Mouse (Mus musculus) retina, postnatal 1 day (tissue): ENCODE data around the gene Elp6.
"Not testable (repeated sequence)": the region's sequence is repeated elsewhere in the genome, so short reads cannot be mapped to it uniquely, and the experiment has no call there.

Experiments used
- DNase-seq: peaks from one replicate; pipeline ENCODE4 v3.0.0-alpha.2; 2012

Gene Elp6

GRCm38 (mm10) chr9:110320769-110321168, 15.8 kb downstream of the Elp6 start:
- DNase-seq = no peak

DNA sequence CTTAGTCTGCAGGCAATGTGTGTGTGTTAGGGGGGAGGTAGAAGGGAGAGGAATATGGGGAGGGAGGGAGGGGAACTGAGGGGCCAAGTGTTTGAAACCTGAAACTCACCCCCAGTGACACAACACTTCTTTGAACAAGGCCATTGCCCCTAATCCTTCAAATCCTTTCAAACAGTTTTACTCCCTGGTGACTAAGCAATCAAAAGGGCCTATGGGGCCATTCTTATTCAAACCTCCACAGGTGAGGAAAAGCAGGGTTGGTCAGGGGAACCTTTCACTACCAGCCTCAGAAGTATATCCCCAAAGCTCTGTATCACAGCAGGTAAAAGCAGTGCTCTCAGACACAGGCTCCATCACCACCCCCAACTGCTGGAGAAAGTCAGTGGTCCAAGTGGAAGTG, 18.0 kb downstream of the Elp6 start:
- no peak for DNase-seq

DNA sequence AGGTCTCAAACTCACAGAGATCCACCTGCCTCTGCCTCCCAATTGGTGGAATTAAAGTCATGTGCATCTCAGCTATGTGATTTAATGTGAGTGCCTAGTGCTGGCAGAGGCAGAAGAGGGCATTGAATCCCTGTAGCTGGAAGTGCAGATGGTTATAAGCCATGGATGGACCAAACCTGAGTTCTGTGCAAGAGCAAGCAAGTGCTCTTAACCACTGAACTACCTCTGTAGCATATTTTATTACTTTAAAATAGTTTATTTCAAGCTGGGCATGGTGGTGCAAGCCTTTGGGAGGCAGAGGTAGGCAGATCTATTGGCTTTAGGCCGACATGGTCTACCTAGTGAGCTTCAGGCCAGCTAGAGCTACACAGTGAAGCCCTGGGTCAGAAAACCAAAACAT, 19.2 kb downstream of the Elp6 start:
- DNase-seq = no peak

DNA sequence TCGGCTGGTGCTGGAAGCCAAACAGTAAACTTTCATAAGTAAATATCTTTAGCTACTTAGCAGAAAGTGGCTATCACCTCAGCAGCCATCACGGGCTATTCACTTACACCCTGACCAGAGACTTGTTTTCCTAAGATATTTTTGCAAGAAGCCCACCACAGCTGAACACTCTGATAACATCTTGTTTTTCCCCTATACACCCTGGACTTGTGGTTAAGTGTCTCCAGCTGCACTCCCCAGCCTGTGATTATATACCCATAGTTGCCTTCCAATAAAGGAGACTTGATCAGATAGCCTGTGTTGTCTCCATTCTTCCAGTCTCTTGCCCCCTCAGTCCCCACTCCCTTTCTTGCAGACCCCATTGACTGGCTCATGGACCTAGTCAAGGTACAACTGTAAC, 23.2 kb downstream of the Elp6 start:
- DNase-seq = no peak

GRCm38 (mm10) chr9:110328946-110329630, 24.1 kb downstream of the Elp6 start:
- peak; percentile 20 for DNase-seq

DNA sequence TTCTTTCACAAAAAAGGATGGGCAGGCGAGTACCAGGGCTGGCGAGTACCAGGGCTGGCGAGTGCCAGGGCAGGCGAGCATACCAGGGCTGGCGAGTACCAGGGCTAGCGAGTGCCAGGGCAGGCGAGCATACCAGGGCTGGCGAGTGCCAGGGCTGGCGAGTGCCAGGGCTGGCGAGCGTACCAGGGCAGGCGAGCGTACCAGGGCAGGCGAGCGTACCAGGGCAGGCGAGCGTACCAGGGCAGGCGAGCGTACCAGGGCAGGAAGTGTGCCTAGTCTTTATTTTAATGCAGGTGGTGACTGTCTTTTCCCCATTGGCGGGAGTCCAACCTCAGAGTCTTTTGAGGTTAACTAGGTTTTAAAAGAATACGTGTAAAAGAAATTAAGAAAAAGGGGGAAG, 24.7 kb downstream of the Elp6 start:
- no peak for DNase-seq

DNA sequence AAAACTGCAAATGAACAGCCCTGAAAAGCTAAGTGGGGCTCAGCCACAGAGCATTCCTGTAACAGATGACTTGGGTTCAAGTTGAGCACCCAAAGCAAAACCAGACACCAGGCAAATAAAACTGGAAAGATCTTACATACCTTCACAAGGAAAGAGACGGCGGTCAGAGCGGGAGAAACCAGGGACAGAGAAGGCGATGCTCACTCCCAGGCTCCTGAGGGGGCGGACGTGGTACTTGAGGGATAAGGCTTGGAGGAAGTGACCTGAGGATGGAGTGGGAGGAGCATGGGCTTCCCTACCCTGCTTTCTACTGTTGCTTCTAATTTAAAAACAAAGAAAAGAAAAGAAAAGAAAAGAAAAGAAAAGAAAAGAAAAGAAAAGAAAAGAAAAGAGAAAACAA, 25.4 kb downstream of the Elp6 start:
- DNase-seq = no peak

DNA sequence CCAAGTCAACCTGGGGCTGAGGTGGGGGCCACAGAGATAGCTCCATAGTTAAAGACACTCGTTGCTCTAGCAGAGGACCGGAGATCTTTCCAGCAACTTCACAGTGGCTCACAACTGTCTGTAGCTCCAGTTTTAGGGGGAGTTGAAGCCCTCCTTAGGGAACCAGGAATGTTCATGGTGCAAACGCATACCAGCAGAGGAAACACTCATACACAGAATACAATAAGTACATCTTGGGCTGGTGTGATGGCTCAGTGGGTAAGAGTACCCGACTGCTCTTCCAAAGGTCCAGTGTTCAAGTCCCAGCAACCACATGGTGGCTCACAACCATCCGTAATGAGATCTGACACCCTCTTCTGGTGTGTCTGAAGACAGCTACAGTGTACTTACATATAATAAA, 25.9 kb downstream of the Elp6 start:
- not testable (repeated sequence) for DNase-seq

DNA sequence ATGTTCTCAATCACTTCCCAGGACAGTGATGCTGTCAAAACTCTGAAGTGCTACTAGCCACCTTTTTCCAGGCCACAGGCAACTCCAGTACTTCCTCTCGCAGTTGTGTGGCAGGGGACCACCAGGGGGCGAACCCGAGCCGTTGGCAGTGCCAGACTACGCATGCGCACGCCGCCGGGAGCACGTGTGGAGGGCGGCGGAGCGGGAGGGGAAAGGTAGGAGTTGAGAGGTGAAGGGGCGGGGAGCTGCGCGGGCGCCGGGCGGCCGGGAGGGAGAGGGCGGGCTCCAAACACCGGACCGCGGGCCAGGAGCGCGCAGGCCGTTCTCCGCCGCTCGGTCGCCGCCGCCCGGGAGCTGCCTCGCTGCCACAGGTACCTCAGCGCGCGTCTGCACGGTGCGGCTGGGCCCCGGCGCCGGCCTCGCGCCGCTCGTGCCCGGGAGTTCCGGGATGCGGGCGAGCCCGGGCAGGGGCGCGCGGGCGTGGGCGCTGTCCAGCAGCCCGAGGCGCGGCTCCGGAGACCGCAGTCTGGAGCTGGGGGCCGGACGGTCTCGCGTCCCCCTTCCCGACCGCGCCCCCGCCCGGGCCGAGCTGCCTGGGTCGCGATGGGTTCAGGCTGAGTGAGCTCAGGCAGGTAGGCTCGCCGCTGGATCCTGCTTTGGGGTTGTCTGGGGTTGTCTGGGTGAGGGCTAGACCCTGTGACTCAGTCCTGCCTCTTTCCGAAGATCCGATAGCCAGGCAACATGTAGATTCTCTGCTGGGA, 28.3 kb downstream of the Elp6 start, which contains the start of gene Scap:
TSS of gene Scap (plus strand) at position 154 of the 761 bp plus-strand sequence.
- peak; percentile 96 for DNase-seq

DNA sequence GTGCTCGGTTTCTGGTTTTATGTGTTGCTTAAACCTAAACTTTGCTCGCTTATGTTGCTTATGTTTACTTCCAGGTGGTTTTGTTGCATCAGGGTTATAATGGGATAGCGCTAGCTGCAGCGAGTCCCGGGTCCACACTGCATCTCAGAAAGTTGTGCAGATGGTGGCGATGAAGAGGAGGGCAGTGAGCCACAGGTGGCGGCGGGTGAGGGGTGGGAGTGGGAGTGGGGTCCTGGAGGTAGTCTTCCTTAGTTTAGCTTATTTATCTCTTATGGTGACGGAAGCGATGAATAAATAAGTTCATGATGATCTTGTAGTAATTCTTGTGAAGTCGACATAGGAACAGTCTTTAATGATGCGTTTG, 28.9 kb downstream of the Elp6 start:
- DNase-seq = no peak

GRCm38 (mm10) chr9:110334849-110335248, 29.9 kb downstream of the Elp6 start:
- DNase-seq = no peak

DNA sequence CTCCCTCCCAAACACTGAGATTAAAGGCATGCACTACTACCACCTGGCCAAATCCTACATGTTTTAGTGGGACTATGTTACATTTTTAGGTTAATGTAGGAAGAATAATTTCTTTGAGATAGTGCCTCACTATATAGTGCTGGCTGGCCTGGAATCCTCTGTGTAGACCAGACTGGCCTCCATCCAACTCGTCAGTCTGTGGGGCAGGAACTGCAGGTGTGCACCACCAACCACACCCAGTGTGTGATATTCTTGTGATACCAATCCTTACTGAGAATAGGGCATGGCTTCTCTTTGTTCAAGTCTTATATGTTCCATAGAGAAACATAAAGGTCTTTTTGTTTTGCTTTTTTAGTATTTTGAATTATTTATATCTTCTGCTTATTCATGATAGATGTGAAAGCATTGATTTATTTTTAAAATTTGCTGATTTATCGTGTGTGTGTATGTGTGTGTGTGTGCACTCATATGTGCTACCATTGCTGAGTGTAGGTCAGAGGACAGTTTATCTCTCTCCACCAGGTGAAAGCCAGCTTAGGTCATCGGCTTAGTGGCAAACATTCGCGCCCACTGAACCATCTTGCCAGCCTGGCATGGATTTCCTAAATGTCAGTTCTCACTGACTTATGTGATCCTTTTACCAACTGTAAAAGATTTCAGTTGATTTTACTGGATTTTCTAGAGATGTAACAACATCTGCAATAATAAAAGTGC, 35.2 kb downstream of the Elp6 start:
- no peak for DNase-seq

DNA sequence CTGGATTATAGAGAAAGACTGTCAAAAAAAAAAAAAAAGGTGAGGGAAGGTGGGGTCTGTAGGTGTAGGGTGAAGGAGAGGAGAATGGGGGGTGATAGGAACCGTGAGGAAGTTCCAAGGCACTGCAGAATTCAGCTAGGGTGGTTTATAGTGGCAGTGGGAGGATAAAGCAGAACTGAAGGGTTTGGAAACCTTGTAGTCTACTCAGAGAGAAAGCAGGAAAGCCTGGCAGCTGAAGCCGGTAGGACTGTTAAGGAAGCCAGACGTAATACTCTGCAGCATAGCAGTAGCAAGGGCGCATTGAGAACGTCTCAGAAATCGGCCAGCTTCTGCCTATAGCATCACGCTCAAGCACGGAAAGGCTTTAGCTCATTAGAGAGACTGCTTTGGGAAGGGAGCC, 37.0 kb downstream of the Elp6 start:
- DNase-seq = no peak

- DNase-seq = no peak
Observed at GRCm38 (mm10) chr9:110343805-110344204, 38.8 kb downstream of the Elp6 start.

- no peak for DNase-seq
Observed at GRCm38 (mm10) chr9:110345057-110345739, 40.2 kb downstream of the Elp6 start.

- DNase-seq = no peak
Observed at GRCm38 (mm10) chr9:110348899-110349298, 43.9 kb downstream of the Elp6 start.

DNA sequence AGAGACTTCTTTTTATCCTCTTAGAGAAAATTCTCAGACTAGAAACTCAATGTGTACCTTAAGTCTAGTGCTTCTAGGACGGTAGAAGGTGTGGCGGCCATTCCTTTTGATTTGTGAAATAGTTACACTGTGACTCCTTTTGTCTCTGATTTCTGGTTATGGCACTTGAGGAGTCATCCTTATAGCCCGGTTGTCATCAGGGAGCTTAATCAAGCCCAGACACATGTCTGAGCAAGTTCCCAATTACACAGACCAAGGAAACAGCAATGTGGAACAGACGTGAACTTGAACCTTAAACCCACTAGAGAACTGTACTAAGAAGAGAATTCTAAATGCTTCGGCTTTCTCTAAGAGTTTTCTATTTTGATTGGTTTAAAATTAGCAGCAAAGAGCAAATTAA, 45.2 kb downstream of the Elp6 start:
- DNase-seq = no peak

GRCm38 (mm10) chr9:110350612-110351011, 45.6 kb downstream of the Elp6 start:
- DNase-seq = no peak

DNA sequence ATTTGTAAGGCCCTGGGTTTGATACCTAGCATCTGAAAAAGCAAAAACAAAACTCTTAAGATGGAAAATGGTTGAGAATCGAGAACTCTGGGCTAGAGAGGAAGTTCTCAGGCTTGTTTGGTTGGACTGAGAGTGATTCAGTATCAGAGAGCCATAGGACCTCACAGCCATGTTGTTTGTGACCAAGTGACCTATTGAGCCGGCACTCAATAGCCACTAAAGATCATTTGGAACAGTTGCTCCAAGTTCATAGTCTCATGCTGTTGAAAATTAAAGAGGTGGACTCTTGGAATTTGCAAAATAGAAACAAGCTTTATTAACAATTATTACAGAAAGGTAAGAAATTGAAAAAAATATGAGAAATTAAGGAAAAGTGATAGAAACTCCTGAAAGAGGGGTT, 46.4 kb downstream of the Elp6 start:
- DNase-seq = no peak

DNA sequence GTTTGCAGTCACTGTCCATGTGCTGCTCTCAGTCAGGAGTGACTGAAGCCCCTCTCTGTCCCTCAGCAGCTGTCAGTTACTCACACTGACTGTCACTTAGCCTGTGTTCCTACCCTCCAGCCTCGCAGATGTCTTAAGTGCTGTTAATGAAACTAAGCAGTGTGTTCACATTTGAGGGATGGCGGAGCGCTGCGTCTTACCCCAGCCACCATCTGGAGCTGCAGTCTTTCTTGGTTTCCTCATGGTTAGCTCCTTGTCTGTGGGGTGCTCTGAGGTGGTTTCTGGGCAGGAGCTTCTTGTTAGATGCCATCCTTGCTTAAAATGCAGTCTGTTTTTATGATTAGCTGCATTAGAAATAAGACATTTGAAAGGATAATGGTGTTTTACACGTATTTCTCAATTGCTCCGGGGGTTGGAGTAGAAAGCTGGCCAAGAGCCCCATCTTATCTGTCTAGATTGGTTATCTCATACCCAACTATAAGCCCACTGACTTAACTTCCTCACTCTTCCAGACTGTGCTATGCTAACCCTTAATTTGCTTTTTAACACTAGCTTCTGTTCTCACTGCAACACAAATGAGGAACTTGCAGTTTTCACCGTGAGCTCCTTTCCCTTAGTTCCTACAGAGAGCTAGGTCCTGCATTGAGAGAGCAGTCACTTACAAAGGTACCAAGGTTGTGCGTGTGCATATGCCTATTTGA, 47.1 kb downstream of the Elp6 start:
- DNase-seq = no peak

GRCm38 (mm10) chr9:110358341-110358740, 53.4 kb downstream of the Elp6 start:
- no peak for DNase-seq

DNA sequence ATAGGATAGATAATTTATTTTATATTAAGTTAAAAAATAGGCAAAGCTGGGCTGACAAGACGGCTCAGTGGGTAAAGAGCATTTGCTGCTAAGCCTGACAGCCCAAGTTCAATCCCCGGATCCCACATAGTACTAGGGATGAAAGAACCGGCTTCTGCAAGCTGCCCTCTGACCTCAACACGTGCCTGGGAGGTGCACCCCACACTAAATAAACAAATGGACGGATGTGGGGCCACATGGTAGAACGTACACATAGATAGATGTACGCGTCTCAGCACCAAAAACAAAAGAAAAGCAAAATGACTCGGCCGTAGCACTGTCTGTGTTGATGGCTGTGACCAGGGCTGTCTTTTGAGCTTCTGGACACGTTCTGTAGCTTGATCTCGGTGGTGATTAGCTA, 56.3 kb downstream of the Elp6 start:
- no peak for DNase-seq

DNA sequence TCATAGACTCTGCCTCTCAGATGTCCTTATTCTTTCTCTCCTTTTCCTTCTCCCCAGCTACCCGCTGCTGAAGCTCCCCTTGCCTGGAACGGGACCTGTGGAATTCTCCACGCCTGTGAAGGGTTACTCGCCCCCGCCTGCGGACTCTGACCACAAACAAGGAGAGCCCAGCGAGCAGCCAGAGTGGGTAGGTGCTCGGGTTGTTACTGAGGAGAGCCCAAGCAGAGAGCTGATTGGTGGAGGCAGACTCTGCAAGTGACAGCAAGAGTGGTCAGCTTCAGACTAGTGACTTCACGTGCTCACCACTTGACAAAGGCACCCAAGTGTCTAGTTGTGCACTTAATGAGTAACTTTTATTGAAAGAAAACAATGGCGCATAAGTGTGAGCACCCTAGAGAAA, 57.4 kb downstream of the Elp6 start:
- no peak for DNase-seq
